Mouse (Mus musculus) myocyte (in vitro differentiated cells): ENCODE results near the gene Galk2. TPM values are rescaled to one million over a fixed set of nuclear protein-coding genes. Genes with fewer than 3 reads are reported as not detected.
A peak's percentile ranks its signal among the peaks of the same experiment; 100 is the strongest.

ENCODE experiments used
- H3K27me3 ChIP-seq: one replicate; pipeline ENCODE4 v1.6.1; 2011; ENCODE audit not compliant: control insufficient read depth, insufficient read depth, insufficient read length
- H3K36me3 ChIP-seq: one replicate; pipeline ENCODE4 v1.6.1; 2011; ENCODE audit not compliant: control insufficient read depth, insufficient read depth
- H3K4me2 ChIP-seq: one replicate; pipeline ENCODE4 v1.6.1; 2011; ENCODE audit warnings: low read depth, control low read depth
- H3K4me3 ChIP-seq: one replicate; pipeline ENCODE4 v1.5.1; 2011; ENCODE audit warnings: mild to moderate bottlenecking, control low read depth, moderate library complexity
- H3K79me2 ChIP-seq: one replicate; pipeline ENCODE4 v1.6.1; 2011; ENCODE audit not compliant: control insufficient read depth, insufficient read depth
- H3ac ChIP-seq: one replicate; pipeline ENCODE4 v1.6.1; 2011; ENCODE audit not compliant: control insufficient read depth, insufficient read length
- CEBPB ChIP-seq: IDR thresholded peaks from 2 replicates; pipeline ENCODE4 v1.6.1; 2011; ENCODE audit warnings: mild to moderate bottlenecking, moderate library complexity; ENCODE audit not compliant: poor library complexity, insufficient read depth, severe bottlenecking
- E2F4 ChIP-seq: IDR thresholded peaks from one replicate; pipeline ENCODE4 v1.6.1; 2011; ENCODE audit warnings: mild to moderate bottlenecking, control low read depth, moderate library complexity; ENCODE audit not compliant: insufficient read depth
- MAX ChIP-seq: IDR thresholded peaks from one replicate; pipeline ENCODE4 v1.6.1; 2011; ENCODE audit warnings: low read depth, mild to moderate bottlenecking, control low read depth
- MYOD1 ChIP-seq, 3 experiments: IDR thresholded peaks; one replicate each; pipeline ENCODE4 v1.6.1; 2011; ENCODE audit warnings: control low read depth in 2 of 3, low read depth in 2 of 3, mild to moderate bottlenecking in 2 of 3, moderate library complexity in 1 of 3; ENCODE audit not compliant: insufficient read length in 2 of 3, control insufficient read depth in 1 of 3
- MYOG ChIP-seq, 3 experiments: IDR thresholded peaks; one replicate each; pipeline ENCODE4 v1.6.1; 2011; ENCODE audit warnings: control low read depth in 2 of 3, low read depth in 2 of 3, mild to moderate bottlenecking in 2 of 3; ENCODE audit not compliant: insufficient read length in 2 of 3, control insufficient read depth in 1 of 3, insufficient read depth in 1 of 3
- POLR2A ChIP-seq: IDR thresholded peaks from one replicate; pipeline ENCODE4 v1.6.1; 2011; ENCODE audit warnings: low read depth, mild to moderate bottlenecking, control low read depth, moderate library complexity; ENCODE audit not compliant: insufficient read length
- POLR2AphosphoS2 ChIP-seq: IDR thresholded peaks from one replicate; pipeline ENCODE4 v1.6.1; 2011; ENCODE audit warnings: low read depth, control low read depth; ENCODE audit not compliant: insufficient read length
- REST ChIP-seq: IDR thresholded peaks from one replicate; pipeline ENCODE4 v1.6.1; 2011; ENCODE audit warnings: mild to moderate bottlenecking, control low read depth, moderate library complexity; ENCODE audit not compliant: insufficient read depth, insufficient read length
- SRF ChIP-seq: IDR thresholded peaks from one replicate; pipeline ENCODE4 v1.6.1; 2011; ENCODE audit warnings: low read depth; ENCODE audit not compliant: control insufficient read depth, insufficient read length
- TCF12 ChIP-seq: IDR thresholded peaks from one replicate; pipeline ENCODE4 v1.6.1; 2011; ENCODE audit warnings: mild to moderate bottlenecking, control low read depth; ENCODE audit not compliant: poor library complexity, insufficient read depth, severe bottlenecking
- TCF3 ChIP-seq: IDR thresholded peaks from one replicate; pipeline ENCODE4 v1.6.1; 2011; ENCODE audit warnings: low read depth, control low read depth; ENCODE audit not compliant: insufficient read length
- USF1 ChIP-seq: IDR thresholded peaks from one replicate; pipeline ENCODE4 v1.6.1; 2011; ENCODE audit warnings: low read depth, mild to moderate bottlenecking, control low read depth, moderate library complexity
- polyA plus RNA-seq: library from polyadenylated mRNA; unstranded; fragments of >200 nt; fragmentation: generic; extraction: Trizol; gene quantifications from one replicate; pipeline ENCODE4 v1.2.1, GENCODE M21; 2012; ENCODE audit warnings: missing spikeins

Gene Galk2
- polyA plus RNA-seq, 1 experiment = 17.8 TPM

GRCm38 (mm10) chr2:125916652-125917296 is 57.9 kb downstream of the Galk2 start:
- Histone ChIP-seq H3K79me2 (no peaks in the 10 kb centered on the region), H3K36me3 (no peaks in the 10 kb centered on the region), H3K4me2 (peak overlapping the region; percentile 16), H3K4me3 (no peak overlapping the region), H3K27me3 (no peaks in the 10 kb centered on the region), H3ac (no peak overlapping the region)
- TF ChIP-seq TCF12 (peak; percentile 57), POLR2A (no peak), SRF (no peak), MAX (no peak), MYOG (IDR thresholded peaks at IDR 0.05; ENCODE audit: control insufficient read depth in 1 of 3, insufficient read depth in 1 of 3, insufficient read length in 2 of 3, low read depth in 2 of 3) (peak; percentile 93 to 94 (median 93)), POLR2AphosphoS2 (no peak), TCF3 (peak; percentile 65), E2F4 (no peak), MYOD1 (IDR thresholded peaks at IDR 0.05; ENCODE audit: control insufficient read depth in 1 of 3, insufficient read length in 2 of 3, low read depth in 2 of 3) (peak; percentile 53 to 93 (median 91)), REST (no peak)

- no peak overlapping the region for H3K4me3 ChIP-seq
- TF ChIP-seq E2F4 (no peak), SRF (no peak), REST (no peak)
- H3K36me3 ChIP-seq = no peaks in the 10 kb centered on the region
- no peak overlapping the region for H3ac ChIP-seq
- no peaks in the 10 kb centered on the region for H3K79me2 ChIP-seq
- peak overlapping the region; percentile 16 for H3K4me2 ChIP-seq
- H3K27me3 ChIP-seq = no peaks in the 10 kb centered on the region
These were observed 58.4 kb downstream of the Galk2 start for GRCm38 (mm10) chr2:125917297-125917679.

GRCm38 (mm10) chr2:125921273-125921672 is 62.4 kb downstream of the Galk2 start:
- no peaks in the 10 kb centered on the region for H3K27me3 ChIP-seq
- no peak overlapping the region for H3K4me2 ChIP-seq
- H3K36me3 ChIP-seq = no peaks in the 10 kb centered on the region
- TF ChIP-seq MAX = no peak
- TF ChIP-seq E2F4 = no peak
- no peak for TF ChIP-seq MYOG (IDR thresholded peaks at IDR 0.05; ENCODE audit: control insufficient read depth in 1 of 3, insufficient read depth in 1 of 3, insufficient read length in 2 of 3, low read depth in 2 of 3)
- TF ChIP-seq POLR2A = no peak
- no peak for TF ChIP-seq CEBPB
- TF ChIP-seq POLR2AphosphoS2 = no peak
- TF ChIP-seq SRF = no peak
- no peak for TF ChIP-seq USF1
- TF ChIP-seq TCF3 = no peak
- no peak for TF ChIP-seq REST
- TF ChIP-seq MYOD1 (IDR thresholded peaks at IDR 0.05; ENCODE audit: control insufficient read depth in 1 of 3, insufficient read length in 2 of 3, low read depth in 2 of 3) = no peak
- TF ChIP-seq TCF12 = no peak
- H3K4me3 ChIP-seq = no peak overlapping the region
- no peak overlapping the region for H3ac ChIP-seq
- no peaks in the 10 kb centered on the region for H3K79me2 ChIP-seq

- H3K36me3 ChIP-seq = no peaks in the 10 kb centered on the region
- no peaks in the 10 kb centered on the region for H3K79me2 ChIP-seq
- H3ac ChIP-seq = no peak overlapping the region
- H3K27me3 ChIP-seq = no peaks in the 10 kb centered on the region
- TF ChIP-seq USF1 (no peak), MYOD1 (IDR thresholded peaks at IDR 0.05; ENCODE audit: control insufficient read depth in 1 of 3, insufficient read length in 2 of 3, low read depth in 2 of 3) (peak in 2 of 3 experiments; percentile 36 to 72), MYOG (IDR thresholded peaks at IDR 0.05; ENCODE audit: control insufficient read depth in 1 of 3, insufficient read depth in 1 of 3, insufficient read length in 2 of 3, low read depth in 2 of 3) (peak in 2 of 3 experiments; percentile 37 to 72)
- H3K4me2 ChIP-seq = peak overlapping the region; percentile 79
- no peak overlapping the region for H3K4me3 ChIP-seq
These were observed 63.2 kb downstream of the Galk2 start for GRCm38 (mm10) chr2:125922149-125922548.

DNA sequence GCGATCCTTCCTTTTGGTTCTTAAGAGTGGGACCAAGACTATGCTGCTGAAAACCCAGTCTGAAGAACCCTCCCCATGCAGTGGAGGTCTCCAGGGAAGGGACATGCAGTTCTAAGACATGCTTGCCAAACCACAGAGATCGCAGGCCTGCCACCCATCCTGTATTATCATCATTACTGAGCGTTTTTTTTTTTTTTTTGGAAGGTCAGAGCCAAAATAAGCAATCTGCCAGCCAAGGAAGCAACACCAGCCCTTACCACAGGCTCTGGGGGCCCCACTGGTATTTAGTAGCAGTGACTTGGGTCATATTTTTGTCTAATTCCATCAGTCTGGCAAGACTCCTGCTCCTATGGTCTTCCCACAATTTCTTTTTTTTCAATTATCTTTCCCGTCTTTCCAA is 64.0 kb downstream of the Galk2 start:
- peak overlapping the region; percentile 79 for H3K4me2 ChIP-seq
- H3ac ChIP-seq = no peak overlapping the region
- H3K79me2 ChIP-seq = no peaks in the 10 kb centered on the region
- TF ChIP-seq CEBPB (0 out of 2 replicates have a peak, but pooled peaks have one; percentile 19), E2F4 (no peak), MYOD1 (IDR thresholded peaks at IDR 0.05; ENCODE audit: control insufficient read depth in 1 of 3, insufficient read length in 2 of 3, low read depth in 2 of 3) (peak in 1 of 3 experiments; percentile 9), TCF12 (peak; percentile 10)
- H3K36me3 ChIP-seq = no peaks in the 10 kb centered on the region
- H3K27me3 ChIP-seq = no peaks in the 10 kb centered on the region
- no peak overlapping the region for H3K4me3 ChIP-seq

- no peaks in the 10 kb centered on the region for H3K79me2 ChIP-seq
These were observed 64.4 kb downstream of the Galk2 start for GRCm38 (mm10) chr2:125923346-125923745.

More at GRCm38 (mm10) chr2:125923346-125923745, 64.4 kb downstream of the Galk2 start:
- no peak overlapping the region for H3ac ChIP-seq
- TF ChIP-seq TCF3 (no peak), USF1 (no peak), POLR2A (no peak), POLR2AphosphoS2 (no peak), TCF12 (no peak), MAX (no peak), MYOG (IDR thresholded peaks at IDR 0.05; ENCODE audit: control insufficient read depth in 1 of 3, insufficient read depth in 1 of 3, insufficient read length in 2 of 3, low read depth in 2 of 3) (no peak), MYOD1 (IDR thresholded peaks at IDR 0.05; ENCODE audit: control insufficient read depth in 1 of 3, insufficient read length in 2 of 3, low read depth in 2 of 3) (no peak), REST (no peak), CEBPB (no peak), E2F4 (no peak), SRF (no peak)
- no peaks in the 10 kb centered on the region for H3K27me3 ChIP-seq
- no peaks in the 10 kb centered on the region for H3K36me3 ChIP-seq
- peak overlapping the region; percentile 79 for H3K4me2 ChIP-seq
- H3K4me3 ChIP-seq = no peak overlapping the region
